Mouse (Mus musculus) spleen, adult 2 months (tissue): ENCODE results near the gene Fdxacb1.

Experiments
- CTCF ChIP-seq: fragments of 200-500 bp; IDR thresholded peaks from 2 replicates; pipeline ENCODE4 v1.5.1; 2011; ENCODE audit warnings: mild to moderate bottlenecking, inconsistent platforms; ENCODE audit not compliant: insufficient read depth, insufficient read length, insufficient replicate concordance; ENCODE audit errors: extremely low read depth
- POLR2A ChIP-seq: fragments of 200-500 bp; IDR thresholded peaks from 2 replicates; pipeline ENCODE4 v1.6.1; 2011; ENCODE audit warnings: low read depth, low read length, inconsistent platforms

DNA sequence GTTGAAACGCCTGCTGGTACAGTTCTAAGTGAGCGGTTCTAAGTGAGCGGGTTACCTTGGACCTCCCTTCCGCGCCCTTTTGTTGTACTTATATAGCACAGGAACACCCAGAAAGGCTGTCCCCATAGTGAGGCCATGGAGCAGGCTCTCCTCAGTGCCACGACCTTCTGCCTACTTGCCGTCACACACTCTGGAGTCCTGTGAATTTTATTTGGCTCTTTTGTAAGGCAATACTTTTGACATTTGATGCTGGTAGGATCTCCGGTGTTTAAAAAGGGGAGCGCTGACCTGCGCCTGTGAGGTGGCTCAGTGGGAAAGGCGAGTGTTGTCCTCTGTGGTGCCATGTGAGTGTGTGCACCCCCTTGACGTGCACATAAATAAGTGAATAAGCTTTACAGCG lies 41.1 kb downstream of the Fdxacb1 start:
- no peak for TF ChIP-seq POLR2A
- no peak for TF ChIP-seq CTCF
